Mouse (Mus musculus) hindbrain, embryonic 15.5 days (tissue): Measurements from ENCODE around the gene Lyrm2. TPM values are rescaled to one million over a fixed set of nuclear protein-coding genes. Genes with fewer than 3 reads are reported as not detected.
A peak's percentile ranks its signal among the peaks of the same experiment; 100 is the strongest.

Experiments
- ATAC-seq: fragments of 200-750 bp; cut with Nextera tagmentation; 2 replicates; pipeline ENCODE4 v1.8.0; 2017; ENCODE audit warnings: low read depth, moderate number of reproducible peaks, moderate TSS enrichment; ENCODE audit not compliant: low FRiP score
- H3K27ac ChIP-seq: fragments of 300-500 bp; sonication (generic); replicated peaks from 2 replicates; pipeline ENCODE4 v1.5.1; 2015; ENCODE audit warnings: mild to moderate bottlenecking, inconsistent platforms
- H3K27me3 ChIP-seq: fragments of 300-500 bp; sonication (generic); 2 replicates; pipeline ENCODE4 v1.6.1; 2015; ENCODE audit warnings: control low read depth, inconsistent platforms
- H3K36me3 ChIP-seq: fragments of 300-500 bp; sonication (generic); 2 replicates; pipeline ENCODE4 v1.6.1; 2015; ENCODE audit warnings: control low read depth, inconsistent platforms
- H3K4me1 ChIP-seq: fragments of 300-500 bp; sonication (generic); replicated peaks from 2 replicates; pipeline ENCODE4 v1.6.1; 2015; ENCODE audit warnings: control low read depth, inconsistent platforms
- H3K4me2 ChIP-seq: fragments of 300-500 bp; sonication (generic); 2 replicates; pipeline ENCODE4 v1.6.1; 2015; ENCODE audit warnings: moderate library complexity, mild to moderate bottlenecking, inconsistent platforms
- H3K4me3 ChIP-seq: fragments of 300-500 bp; sonication (generic); 2 replicates; pipeline ENCODE4 v1.5.1; 2015; ENCODE audit warnings: mild to moderate bottlenecking, inconsistent platforms
- H3K9ac ChIP-seq: fragments of 300-500 bp; sonication (generic); 2 replicates; pipeline ENCODE4 v1.6.1; 2015; ENCODE audit warnings: inconsistent platforms
- H3K9me3 ChIP-seq: fragments of 300-500 bp; sonication (generic); 2 replicates; pipeline ENCODE4 v1.6.1; 2016; ENCODE audit warnings: control low read depth, inconsistent platforms
- whole genome bisulfite sequencing: fragments of 180-500 bp; shearing (Covaris S2); methylation state at CpG from one replicate; pipeline ENCODE4 v1.1.7; 2015; 5-methylcytosine and 5-hydroxymethylcytosine counted together
- polyA plus RNA-seq: library from polyadenylated mRNA; unstranded; fragments of >200 nt; fragmentation: Nextera tagmentation; extraction: Ambion mirVana; gene quantifications from 2 replicates; pipeline ENCODE4 v1.2.1, GENCODE M21; 2015

Gene Lyrm2
- 108 and 122 TPM in 2 replicates for polyA plus RNA-seq

- Histone ChIP-seq H3K4me3 (peak within 1 kb of the TSS; percentile 80), H3K4me2 (peak within 1 kb of the TSS; percentile 75), H3K4me1 (peaks cover 11% of the 10 kb centered on the region), H3K9me3 (no peaks in the 10 kb centered on the region), H3K27me3 (no peaks in the 10 kb centered on the region), H3K9ac (peak within 1 kb of the TSS; percentile 94), H3K36me3 (0 out of 2 replicates have a peak, but pooled peaks cover 3% of the 10 kb centered on the region), H3K27ac (peak within 1 kb of the TSS; percentile 99)
- ATAC-seq: peak; percentile 95
- WGBS: 0% methylated on average over 53 of the region's 53 CpGs
These were observed at the start of gene Lyrm2 for GRCm38 (mm10) chr4:32799966-32800576. Gene Lyrm2 (plus strand): TSS chr4:32800253.

- H3K9me3 ChIP-seq: no peaks in the 10 kb centered on the region
- ATAC-seq: no peak
- H3K4me3 ChIP-seq: no peak overlapping the region
- WGBS: 94% methylated on average over 1 of the region's 1 CpGs
- H3K27ac ChIP-seq: no peak overlapping the region
- no peak overlapping the region for H3K9ac ChIP-seq
- H3K36me3 ChIP-seq: peaks cover 82% of the 10 kb centered on the region
- no peaks in the 10 kb centered on the region for H3K27me3 ChIP-seq
- H3K4me1 ChIP-seq: no peaks in the 10 kb centered on the region
- H3K4me2 ChIP-seq: no peak overlapping the region
These were observed 49.3 kb upstream of the Lyrm2 start for GRCm38 (mm10) chr4:32750711-32751110.

GRCm38 (mm10) chr4:32757430-32757829 is 42.6 kb upstream of the Lyrm2 start:
- no peak for ATAC-seq
- Histone ChIP-seq H3K36me3 (peaks cover 75% of the 10 kb centered on the region), H3K27me3 (no peaks in the 10 kb centered on the region)

GRCm38 (mm10) chr4:32767471-32767870 is 32.6 kb upstream of the Lyrm2 start:
- H3K4me3 ChIP-seq: no peak overlapping the region
- 79% methylated on average over 7 of the region's 7 CpGs for WGBS
- no peak for ATAC-seq
- H3K4me1 ChIP-seq: no peaks in the 10 kb centered on the region
- H3K27me3 ChIP-seq: no peaks in the 10 kb centered on the region
- no peak overlapping the region for H3K4me2 ChIP-seq
- H3K9ac ChIP-seq: no peak overlapping the region
- no peak overlapping the region for H3K27ac ChIP-seq
- H3K9me3 ChIP-seq: no peaks in the 10 kb centered on the region
- peaks cover 67% of the 10 kb centered on the region for H3K36me3 ChIP-seq

More at GRCm38 (mm10) chr4:32757430-32757829, 42.6 kb upstream of the Lyrm2 start:
- no peak overlapping the region for H3K4me2 ChIP-seq
- H3K4me3 ChIP-seq: no peak overlapping the region
- H3K9ac ChIP-seq: no peak overlapping the region
- no peak overlapping the region for H3K27ac ChIP-seq
- WGBS: 89% methylated on average over 2 of the region's 2 CpGs
- no peaks in the 10 kb centered on the region for H3K4me1 ChIP-seq
- no peaks in the 10 kb centered on the region for H3K9me3 ChIP-seq

- no peak overlapping the region for H3K4me2 ChIP-seq
- no peak for ATAC-seq
- H3K9ac ChIP-seq: no peak overlapping the region
- no peak overlapping the region for H3K4me3 ChIP-seq
- no peaks in the 10 kb centered on the region for H3K9me3 ChIP-seq
- no peaks in the 10 kb centered on the region for H3K27me3 ChIP-seq
- H3K36me3 ChIP-seq: peaks cover 67% of the 10 kb centered on the region
- H3K4me1 ChIP-seq: no peaks in the 10 kb centered on the region
- no peak overlapping the region for H3K27ac ChIP-seq
- 94% methylated on average over 10 of the region's 10 CpGs for WGBS
These were observed 32.0 kb upstream of the Lyrm2 start for GRCm38 (mm10) chr4:32768046-32768445.

DNA sequence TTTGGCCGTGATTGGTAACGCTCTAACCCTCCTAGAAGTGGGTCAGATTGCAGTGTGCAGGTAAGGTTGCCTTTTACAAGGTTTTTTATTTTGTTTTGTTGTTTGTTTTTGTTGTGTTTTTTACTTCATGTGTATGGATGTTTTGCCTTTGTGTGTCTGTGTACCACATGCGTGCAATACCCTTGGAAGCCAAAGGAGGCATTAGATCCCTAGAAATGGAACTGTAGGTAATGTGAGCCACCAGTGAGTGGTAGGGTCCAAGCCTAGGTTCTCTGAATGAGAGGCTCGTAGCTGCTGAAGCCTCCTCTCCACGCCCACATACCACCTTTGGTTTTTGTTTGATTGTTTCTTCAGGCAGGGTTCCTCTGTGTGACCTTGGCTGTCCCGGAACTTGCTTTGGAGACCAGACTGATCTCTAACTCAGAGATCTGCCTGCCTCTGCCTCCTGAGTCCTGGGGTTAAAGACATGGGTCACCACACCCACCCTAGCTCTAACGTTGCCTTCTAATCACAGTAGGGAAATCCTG is 29.7 kb upstream of the Lyrm2 start:
- H3K36me3 ChIP-seq: peaks cover 70% of the 10 kb centered on the region
- H3K27me3 ChIP-seq: no peaks in the 10 kb centered on the region
- H3K9me3 ChIP-seq: no peaks in the 10 kb centered on the region
- H3K4me3 ChIP-seq: no peak overlapping the region
- H3K27ac ChIP-seq: no peak overlapping the region
- WGBS: 97% methylated on average over 7 of the region's 7 CpGs
- H3K4me2 ChIP-seq: no peak overlapping the region
- no peak for ATAC-seq
- H3K9ac ChIP-seq: no peak overlapping the region
- no peaks in the 10 kb centered on the region for H3K4me1 ChIP-seq

DNA sequence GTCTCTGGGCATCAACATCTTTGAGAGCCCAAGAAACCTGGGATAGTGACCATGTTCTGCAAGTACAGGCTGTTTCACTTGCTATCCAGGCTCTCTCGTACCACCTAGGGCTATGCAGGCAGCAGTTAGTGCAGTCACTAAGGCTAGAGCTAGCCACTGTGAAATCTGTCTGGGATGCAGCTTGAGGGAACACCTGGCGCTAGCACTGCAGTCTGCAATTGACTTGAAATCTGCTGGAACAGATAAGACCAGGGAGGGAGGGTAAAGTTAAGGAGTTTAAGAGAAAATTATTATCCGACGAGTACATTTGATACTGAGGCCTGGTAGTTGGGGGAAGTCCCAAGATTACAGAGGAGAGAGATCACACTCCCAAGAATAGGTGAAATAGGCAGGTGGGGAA is 20.1 kb upstream of the Lyrm2 start:
- H3K9me3 ChIP-seq: no peaks in the 10 kb centered on the region
- H3K4me3 ChIP-seq: no peak overlapping the region
- H3K4me2 ChIP-seq: no peak overlapping the region
- ATAC-seq: no peak
- WGBS: 94% methylated on average over 4 of the region's 4 CpGs
- H3K36me3 ChIP-seq: peaks cover 13% of the 10 kb centered on the region
- H3K9ac ChIP-seq: no peak overlapping the region
- no peaks in the 10 kb centered on the region for H3K4me1 ChIP-seq
- H3K27me3 ChIP-seq: no peaks in the 10 kb centered on the region
- no peak overlapping the region for H3K27ac ChIP-seq

- Histone ChIP-seq H3K9ac (no peak overlapping the region), H3K9me3 (no peaks in the 10 kb centered on the region), H3K36me3 (no peaks in the 10 kb centered on the region), H3K4me2 (no peak overlapping the region), H3K27me3 (no peaks in the 10 kb centered on the region), H3K4me1 (no peaks in the 10 kb centered on the region), H3K4me3 (no peak overlapping the region), H3K27ac (no peak overlapping the region)
- WGBS: 92% methylated on average over 1 of the region's 1 CpGs
- ATAC-seq: no peak
These were observed 12.9 kb upstream of the Lyrm2 start for GRCm38 (mm10) chr4:32787110-32787509.

DNA sequence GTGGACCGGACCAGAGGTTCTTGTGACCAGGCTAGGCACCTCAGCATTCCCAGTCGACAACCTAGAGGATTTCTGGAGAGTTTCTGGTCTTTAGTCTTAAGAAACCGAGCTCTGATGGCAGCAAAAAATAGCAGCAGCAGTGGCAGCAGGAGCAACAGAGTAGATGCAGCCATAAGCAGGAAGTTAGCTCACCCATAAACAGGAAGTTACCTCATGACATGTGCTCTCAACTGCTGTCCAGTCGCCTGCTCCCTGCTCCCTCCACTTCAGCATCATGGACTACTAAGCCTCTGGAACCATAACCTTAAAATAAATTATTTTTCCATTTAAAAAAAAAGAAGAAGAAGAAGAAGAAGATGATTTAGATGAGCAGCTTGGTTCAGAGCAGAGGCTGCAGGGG is 11.0 kb upstream of the Lyrm2 start:
- WGBS: 86% methylated on average over 4 of the region's 4 CpGs
- Histone ChIP-seq H3K9ac (no peak overlapping the region), H3K36me3 (no peaks in the 10 kb centered on the region), H3K27me3 (no peaks in the 10 kb centered on the region), H3K9me3 (no peaks in the 10 kb centered on the region), H3K4me3 (no peak overlapping the region), H3K4me2 (no peak overlapping the region), H3K27ac (no peak overlapping the region), H3K4me1 (no peaks in the 10 kb centered on the region)
- no peak for ATAC-seq

DNA sequence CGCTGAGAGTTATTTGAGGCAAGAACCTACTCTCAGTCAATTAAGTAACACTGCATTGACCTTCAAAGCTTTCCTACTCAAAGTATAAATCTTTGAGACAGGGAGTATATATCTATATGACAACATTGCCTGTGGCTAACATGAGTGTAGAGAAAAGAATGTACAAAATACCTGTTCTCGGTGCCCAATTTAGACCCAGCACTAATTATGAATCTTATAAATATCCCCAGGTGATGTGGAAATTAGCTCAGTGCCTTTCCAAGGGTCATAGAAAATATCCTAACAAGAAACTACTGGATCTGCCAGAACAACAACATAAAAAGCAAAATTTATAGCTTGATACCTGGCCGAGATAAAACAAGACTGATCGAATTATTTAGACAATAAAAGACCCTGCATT is 1.1 kb upstream of the Lyrm2 start:
- no peak overlapping the region for H3K27ac ChIP-seq
- no peaks in the 10 kb centered on the region for H3K27me3 ChIP-seq
- 94% methylated on average over 4 of the region's 4 CpGs for WGBS
- no peak overlapping the region for H3K9ac ChIP-seq
- H3K9me3 ChIP-seq: no peaks in the 10 kb centered on the region
- H3K4me2 ChIP-seq: no peak overlapping the region
- H3K4me1 ChIP-seq: peaks cover 11% of the 10 kb centered on the region
- no peak for ATAC-seq
- H3K36me3 ChIP-seq: 0 out of 2 replicates have a peak, but pooled peaks cover 3% of the 10 kb centered on the region
- no peak overlapping the region for H3K4me3 ChIP-seq

GRCm38 (mm10) chr4:32800577-32801170 is 621 bp downstream of the Lyrm2 start:
- Histone ChIP-seq H3K4me2 (peak overlapping the region; percentile 75), H3K27ac (peak overlapping the region; percentile 99), H3K4me1 (peaks cover 11% of the 10 kb centered on the region), H3K9ac (peak overlapping the region; percentile 94), H3K4me3 (peak overlapping the region; percentile 80), H3K9me3 (no peaks in the 10 kb centered on the region), H3K36me3 (0 out of 2 replicates have a peak, but pooled peaks cover 5% of the 10 kb centered on the region), H3K27me3 (no peaks in the 10 kb centered on the region)
- 6% methylated on average over 9 of the region's 9 CpGs for WGBS
- peak; percentile 57; the same call in 1 of the 2 replicates for ATAC-seq

DNA sequence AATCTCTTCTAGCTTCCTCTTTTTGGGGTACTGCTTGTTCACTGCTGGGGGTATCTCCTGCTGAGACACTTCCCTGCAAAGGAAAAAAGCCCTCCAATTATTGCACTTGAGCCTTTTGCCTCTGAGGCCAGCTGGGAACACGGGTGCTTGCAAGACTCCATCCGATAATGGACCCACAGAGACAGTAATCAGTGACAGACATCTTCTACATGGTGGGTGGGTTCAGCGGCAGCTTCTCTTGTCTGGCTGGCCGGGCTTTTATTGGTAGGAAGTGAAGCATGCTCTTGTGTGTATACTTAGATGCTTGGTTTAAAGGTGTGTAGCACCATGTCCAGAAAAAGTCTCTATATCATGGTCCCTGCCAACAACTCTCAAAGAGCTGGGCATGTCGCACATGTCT is 17.4 kb downstream of the Lyrm2 start:
- no peak overlapping the region for H3K27ac ChIP-seq
- H3K27me3 ChIP-seq: no peaks in the 10 kb centered on the region
- no peaks in the 10 kb centered on the region for H3K9me3 ChIP-seq
- H3K4me3 ChIP-seq: no peak overlapping the region
- H3K36me3 ChIP-seq: no peaks in the 10 kb centered on the region
- no peak overlapping the region for H3K4me2 ChIP-seq
- no peaks in the 10 kb centered on the region for H3K4me1 ChIP-seq
- WGBS: 73% methylated on average over 5 of the region's 5 CpGs
- H3K9ac ChIP-seq: no peak overlapping the region
- no peak for ATAC-seq
